Mouse (Mus musculus): ENCODE measurements around the gene Slc37a4. TPM values are rescaled to one million over a fixed set of nuclear protein-coding genes. Genes with fewer than 3 reads are reported as not detected.

The Slc37a4 gene
- polyA plus RNA-seq, 1 experiment from 2014 or later = 69.8 TPM

DNA sequence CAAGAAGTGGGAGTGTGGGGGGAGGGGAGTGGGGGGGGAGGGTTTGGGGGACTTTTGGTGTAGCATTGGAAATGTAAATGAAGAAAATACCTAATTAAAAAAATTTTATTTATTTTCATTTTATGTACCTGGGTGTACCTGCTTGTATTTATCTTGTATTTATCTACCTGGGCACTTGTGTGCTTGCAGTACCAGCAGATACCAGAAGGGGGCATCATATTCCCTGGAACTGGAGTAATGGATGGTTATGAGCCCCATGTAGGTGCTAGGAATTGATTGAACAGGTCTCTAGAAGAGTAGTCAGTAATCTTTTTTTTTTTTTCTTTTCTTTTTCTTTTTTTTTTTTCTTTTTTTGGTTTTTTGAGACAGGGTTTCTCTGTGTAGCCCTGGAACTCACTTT is 53.7 kb downstream of the Slc37a4 start:
- Histone ChIP-seq H3K27ac (replicated peaks) (no peak overlapping the region), H3K36me3 (no peaks in the 10 kb centered on the region), H3K4me3 (replicated peaks) (no peak overlapping the region), H3K4me2 (no peak overlapping the region), H3K4me1 (peaks cover 10% of the 10 kb centered on the region), H3K27me3 (replicated peaks) (peaks cover 13% of the 10 kb centered on the region; the same call in 1 of the 2 replicates), H3K9ac (replicated peaks) (no peak overlapping the region), H3K9me3 (replicated peaks) (no peaks in the 10 kb centered on the region)
- no peak for ATAC-seq (ENCODE audit: low FRiP score)

Small RNA genes within 50 kb of the gene (microRNA-seq; reads per million reads assigned to microRNA genes)
- gene Mir7085 = not detected

Other genes starting within 250 kb of the Slc37a4 start
- 18.2 and 20.2 TPM in 2 replicates for gene Cbl, start 162.8 kb upstream of the Slc37a4 start, polyA plus RNA-seq (2015; fragmentation: Nextera tagmentation; extraction: Ambion mirVana)
- not detected in 2 replicates for gene Ccdc153, start 156.2 kb upstream of the Slc37a4 start, polyA plus RNA-seq (2015; fragmentation: Nextera tagmentation; extraction: Ambion mirVana)
- 0.61 and 0.65 TPM in 2 replicates for gene Pdzd3, start 145.4 kb upstream of the Slc37a4 start, polyA plus RNA-seq (2015; fragmentation: Nextera tagmentation; extraction: Ambion mirVana)
- 4.5 and 5.3 TPM in 2 replicates for gene Nlrx1, start 128.3 kb upstream of the Slc37a4 start, polyA plus RNA-seq (2015; fragmentation: Nextera tagmentation; extraction: Ambion mirVana)
- gene Abcg4, start 108.2 kb upstream of the Slc37a4 start, polyA plus RNA-seq (2015; fragmentation: Nextera tagmentation; extraction: Ambion mirVana) = 26.8 and 30.3 TPM in 2 replicates
- gene Hinfp, start 91.2 kb upstream of the Slc37a4 start, polyA plus RNA-seq (2015; fragmentation: Nextera tagmentation; extraction: Ambion mirVana) = 28.0 and 28.2 TPM in 2 replicates
- gene C2cd2l, start 76.6 kb upstream of the Slc37a4 start, polyA plus RNA-seq (2015; fragmentation: Nextera tagmentation; extraction: Ambion mirVana) = 21.7 and 24.3 TPM in 2 replicates
- 30.5 and 34.0 TPM in 2 replicates for gene Dpagt1, start 70.8 kb upstream of the Slc37a4 start, polyA plus RNA-seq (2015; fragmentation: Nextera tagmentation; extraction: Ambion mirVana)
- gene H2afx, start 62.2 kb upstream of the Slc37a4 start, polyA plus RNA-seq (2015; fragmentation: Nextera tagmentation; extraction: Ambion mirVana) = 108 and 149 TPM in 2 replicates
- 58.3 and 62.5 TPM in 2 replicates for gene Hmbs, start 52.6 kb upstream of the Slc37a4 start, polyA plus RNA-seq (2015; fragmentation: Nextera tagmentation; extraction: Ambion mirVana)
- 37.4 and 40.8 TPM in 2 replicates for gene Vps11, start 35.2 kb upstream of the Slc37a4 start, polyA plus RNA-seq (2015; fragmentation: Nextera tagmentation; extraction: Ambion mirVana)
- 26.5 and 30.8 TPM in 2 replicates for gene Hyou1, start 17.4 kb upstream of the Slc37a4 start, polyA plus RNA-seq (2015; fragmentation: Nextera tagmentation; extraction: Ambion mirVana)
- gene Rps25, start 10.3 kb downstream of the Slc37a4 start, polyA plus RNA-seq (2015; fragmentation: Nextera tagmentation; extraction: Ambion mirVana) = 1,003 and 1,094 TPM in 2 replicates
- gene Trappc4, start 10.7 kb downstream of the Slc37a4 start, polyA plus RNA-seq (2015; fragmentation: Nextera tagmentation; extraction: Ambion mirVana) = 261 and 302 TPM in 2 replicates
- gene Ccdc84, start 21.7 kb downstream of the Slc37a4 start, polyA plus RNA-seq (2015; fragmentation: Nextera tagmentation; extraction: Ambion mirVana) = 32.4 and 36.4 TPM in 2 replicates
- gene Foxr1, start 44.3 kb downstream of the Slc37a4 start, polyA plus RNA-seq (2015; fragmentation: Nextera tagmentation; extraction: Ambion mirVana) = 0.09 TPM in 1 of 2 replicates, not detected in the other
- gene Upk2, start 58.1 kb downstream of the Slc37a4 start, polyA plus RNA-seq (2015; fragmentation: Nextera tagmentation; extraction: Ambion mirVana) = 0.73 TPM in 1 of 2 replicates, not detected in the other
- 9.7 and 11.5 TPM in 2 replicates for gene Bcl9l, start 86.0 kb downstream of the Slc37a4 start, polyA plus RNA-seq (2015; fragmentation: Nextera tagmentation; extraction: Ambion mirVana)
- gene Cxcr5, start 165.0 kb downstream of the Slc37a4 start, polyA plus RNA-seq (2015; fragmentation: Nextera tagmentation; extraction: Ambion mirVana) = 0.26 TPM in 1 of 2 replicates, not detected in the other
- 15.1 and 16.8 TPM in 2 replicates for gene Ddx6, start 208.0 kb downstream of the Slc37a4 start, polyA plus RNA-seq (2015; fragmentation: Nextera tagmentation; extraction: Ambion mirVana)

Data from neural tube, embryonic 15.5 days (tissue).